In genomic region chrX:53799074-53799473, GRCm38 (mm10) we compare ENCODE assay signal across 17 mouse cellular contexts. TPM values are rescaled to one million over a fixed set of nuclear protein-coding genes. Genes with fewer than 3 reads are reported as not detected.
DNase-seq lines count a peak whose midpoint lies in the region; ATAC-seq and TF ChIP-seq lines count a peak whose summit lies in the region.
"Had no signal": no experiment of that assay in that cellular context is flagged by ENCODE, and none has a peak within 500 bp of the region (broad histone marks: within the 10 kb centered on the region; RNA-seq: fewer than 3 reads in every experiment).

No protein-coding gene starts in this region.

- H3K9me3 ChIP-seq in heart, postnatal 0 days (replicated peaks; ENCODE audit: control insufficient read depth, low read length): no peaks in the 10 kb centered on the region
- H3K9me3 ChIP-seq in heart, embryonic 10.5 days: no peaks in the 10 kb centered on the region
- no peaks in the 10 kb centered on the region for H3K9me3 ChIP-seq in lung, postnatal 0 days (ENCODE audit: low read length)
- H3K9me3 ChIP-seq: G1E; heart, embryonic 12.5 days; limb, embryonic 15.5 days had no signal

- TF ChIP-seq CTCF in heart, postnatal 0 days (IDR thresholded peaks at IDR 0.05; ENCODE audit: low read depth): peak; percentile 35
- TF ChIP-seq CTCF in lung, postnatal 0 days (IDR thresholded peaks at IDR 0.05): peak; percentile 40; the same call in 1 of the 2 replicates

- ATAC-seq in heart, postnatal 0 days (ENCODE audit: insufficient read depth, low read depth): no peak
- ATAC-seq in lung, postnatal 0 days: no peak

- 27% methylated on average over 3 of the region's 3 CpGs for WGBS in heart, postnatal 0 days
- WGBS in heart, embryonic 10.5 days: 41% methylated on average over 3 of the region's 3 CpGs
- WGBS in lung, postnatal 0 days: 43% methylated on average over 3 of the region's 3 CpGs

- intact Hi-C loops in heart, postnatal 25 days (cut with DNase I): no loop called here

- TF ChIP-seq EP300 in heart, postnatal 0 days (IDR thresholded peaks at IDR 0.05; ENCODE audit: low read depth): no peak
- TF ChIP-seq EP300 in lung, postnatal 0 days (IDR thresholded peaks at IDR 0.05): no peak

- H3K27ac ChIP-seq in heart, postnatal 0 days (ENCODE audit: low read depth): no peak overlapping the region
- H3K27ac ChIP-seq in heart, embryonic 10.5 days: no peak overlapping the region
- H3K27ac ChIP-seq in lung, postnatal 0 days (ENCODE audit: low read length): no peak overlapping the region
- H3K27ac ChIP-seq: limb, embryonic 15.5 days had no signal

- no peak overlapping the region for H3K4me3 ChIP-seq in heart, postnatal 0 days (ENCODE audit: low read depth, low read length)
- no peak overlapping the region for H3K4me3 ChIP-seq in heart, embryonic 10.5 days
- no peak overlapping the region for H3K4me3 ChIP-seq in lung, postnatal 0 days (ENCODE audit: low read depth, low read length)
- H3K4me3 ChIP-seq: heart, embryonic 12.5 days; limb, embryonic 15.5 days had no signal

- DNase-seq in heart, postnatal 0 days (ENCODE audit: low spot score): no peak
- no peak for DNase-seq in heart, embryonic 10.5 days (ENCODE audit: low spot score)
- peak; percentile 4 for DNase-seq in lung, postnatal 0 days (ENCODE audit: low spot score)
- DNase-seq in lung, postnatal 25 days (ENCODE audit: low spot score): no peak
- DNase-seq in brain, adult 2 months (ENCODE audit: low read depth, low spot score): peak; percentile 20
- DNase-seq in retina, postnatal 1 day: peak; percentile 17
- no peak for DNase-seq in heart, postnatal 25 days (ENCODE audit: low spot score)
- no peak for DNase-seq in right cerebral cortex, postnatal 36 days (ENCODE audit: low spot score in 2 of 2)
- DNase-seq: adrenal gland, postnatal 10 days; cerebellum, adult 8-10 months; kidney, adult 11 months; lung, postnatal 4 days had no signal

- no peak overlapping the region for H3K4me2 ChIP-seq in heart, postnatal 0 days (ENCODE audit: low read depth, low read length)
- no peak overlapping the region for H3K4me2 ChIP-seq in lung, postnatal 0 days (replicated peaks; ENCODE audit: low read depth, low read length)
- H3K4me2 ChIP-seq: heart, embryonic 12.5 days; limb, embryonic 15.5 days had no signal

- H3K9ac ChIP-seq in heart, postnatal 0 days (replicated peaks; ENCODE audit: low read depth, low read length): no peak overlapping the region
- H3K9ac ChIP-seq in lung, postnatal 0 days (replicated peaks; ENCODE audit: low read depth): no peak overlapping the region
- H3K9ac ChIP-seq: heart, embryonic 12.5 days; limb, embryonic 15.5 days had no signal

- H3K36me3 ChIP-seq in heart, postnatal 0 days (replicated peaks; ENCODE audit: control insufficient read depth, insufficient read depth, low read length): no peaks in the 10 kb centered on the region
- no peaks in the 10 kb centered on the region for H3K36me3 ChIP-seq in heart, embryonic 10.5 days
- no peaks in the 10 kb centered on the region for H3K36me3 ChIP-seq in lung, postnatal 0 days (ENCODE audit: insufficient read depth, low read length)
- H3K36me3 ChIP-seq: G1E; heart, embryonic 12.5 days; limb, embryonic 15.5 days had no signal

- no peaks in the 10 kb centered on the region for H3K4me1 ChIP-seq in heart, postnatal 0 days (ENCODE audit: control insufficient read depth, insufficient read depth)
- H3K4me1 ChIP-seq in heart, embryonic 10.5 days: no peaks in the 10 kb centered on the region
- H3K4me1 ChIP-seq in lung, postnatal 0 days (ENCODE audit: insufficient read depth, low read depth, low read length): no peaks in the 10 kb centered on the region
- H3K4me1 ChIP-seq: heart, embryonic 12.5 days; limb, embryonic 15.5 days had no signal

- H3K27me3 ChIP-seq in heart, postnatal 0 days (ENCODE audit: control insufficient read depth, insufficient read depth, low read length): no peaks in the 10 kb centered on the region
- no peaks in the 10 kb centered on the region for H3K27me3 ChIP-seq in heart, embryonic 10.5 days (ENCODE audit: insufficient read depth, poor library complexity, severe bottlenecking)
- H3K27me3 ChIP-seq in lung, postnatal 0 days (replicated peaks; ENCODE audit: insufficient read depth, low read length): no peaks in the 10 kb centered on the region
- H3K27me3 ChIP-seq: heart, embryonic 12.5 days; limb, embryonic 15.5 days had no signal

RNA-seq across cellular contexts. Expression of gene Xlr, which starts 1.6 kb away (rescaled TPM):
- 0.08 TPM in 1 of 2 replicates, not detected in the other for total RNA-seq in heart, postnatal 0 days (2014; rRNA removed; ENCODE audit: low replicate concordance)
- 4.3 and 5.1 TPM in 2 replicates for polyA plus RNA-seq in heart, postnatal 0 days (2015; fragmentation: Nextera tagmentation; extraction: Ambion mirVana)
- polyA plus RNA-seq in heart, embryonic 10.5 days (2016; fragmentation: Nextera tagmentation; extraction: Ambion mirVana): 0.74 and 2.0 TPM in 2 replicates
- polyA plus RNA-seq in lung, postnatal 0 days (2015; fragmentation: Nextera tagmentation; extraction: Ambion mirVana): 3.9 and 4.2 TPM in 2 replicates
- total RNA-seq in heart, postnatal 25 days (2021): 1 to 10 TPM; 1.2 to 2.0 TPM

RNA-seq across cellular contexts. Expression of gene Zfp36l3, which starts 22.9 kb away (rescaled TPM):
- not detected in 2 replicates for total RNA-seq in heart, postnatal 0 days (2014; rRNA removed; ENCODE audit: low replicate concordance)
- not detected in 2 replicates for polyA plus RNA-seq in heart, postnatal 0 days (2015; fragmentation: Nextera tagmentation; extraction: Ambion mirVana)
- not detected in 2 replicates for polyA plus RNA-seq in heart, embryonic 10.5 days (2016; fragmentation: Nextera tagmentation; extraction: Ambion mirVana)
- 0.07 TPM in 1 of 2 replicates, not detected in the other for polyA plus RNA-seq in lung, postnatal 0 days (2015; fragmentation: Nextera tagmentation; extraction: Ambion mirVana)
- total RNA-seq in heart, postnatal 25 days (2021): not detected
- total RNA-seq: adrenal gland, postnatal 10 days; layer of hippocampus, postnatal 10 days had no signal
- polyA plus RNA-seq: G1E; heart, embryonic 12.5 days; limb, embryonic 15.5 days; stomach, embryonic 14.5 days had no signal

RNA-seq across cellular contexts. Expression of gene 1700013H16Rik, which starts 41.4 kb away (rescaled TPM):
- total RNA-seq in heart, postnatal 0 days (2014; rRNA removed; ENCODE audit: low replicate concordance): not detected in 2 replicates
- polyA plus RNA-seq in heart, postnatal 0 days (2015; fragmentation: Nextera tagmentation; extraction: Ambion mirVana): not detected in 2 replicates
- polyA plus RNA-seq in heart, embryonic 10.5 days (2016; fragmentation: Nextera tagmentation; extraction: Ambion mirVana): not detected in 2 replicates
- not detected in 2 replicates for polyA plus RNA-seq in lung, postnatal 0 days (2015; fragmentation: Nextera tagmentation; extraction: Ambion mirVana)
- not detected for total RNA-seq in heart, postnatal 25 days (2021)
- total RNA-seq: adrenal gland, postnatal 10 days; G1E; layer of hippocampus, postnatal 10 days had no signal
- polyA plus RNA-seq: G1E; heart, embryonic 12.5 days; limb, embryonic 15.5 days; stomach, embryonic 14.5 days had no signal

Comparison
In these comparisons a context has a peak if more than half of its experiments do, and no peak if none do; other contexts are left out.
1. DNase-seq: peak in lung, postnatal 0 days (single experiment), brain, adult 2 months (single experiment) and retina, postnatal 1 day (single experiment); none in heart, postnatal 0 days (single experiment), heart, embryonic 10.5 days (single experiment), lung, postnatal 25 days (single experiment), heart, postnatal 25 days (single experiment) and right cerebral cortex, postnatal 36 days (0 of 2).